Mouse (Mus musculus): Measurements from ENCODE around the gene Saxo1.

Saxo1 gene

DNA sequence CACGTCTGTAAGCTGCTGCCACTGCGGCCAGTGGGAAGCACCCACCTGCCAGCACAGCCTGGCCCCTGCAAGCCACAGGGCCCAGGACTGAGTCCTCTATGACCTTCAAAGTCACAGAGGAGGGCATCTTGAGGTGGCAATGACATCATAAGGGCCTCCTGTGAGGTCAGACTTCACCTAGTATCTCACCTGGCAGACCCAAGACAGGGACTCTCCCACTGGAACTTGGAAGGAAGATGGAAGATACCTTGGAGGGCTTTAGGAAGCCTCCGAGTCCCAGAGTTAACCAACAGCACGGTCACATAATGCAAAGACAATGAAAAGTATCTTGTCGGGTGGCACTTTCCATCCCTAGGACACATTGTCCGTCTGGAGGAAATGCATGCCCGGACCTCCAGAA lies at the start of gene Saxo1:
Saxo1 (minus strand) TSS at position 101 of the 400 bp plus-strand sequence.
- no peak for DNase-seq (ENCODE audit: low read depth, low spot score)

DNA sequence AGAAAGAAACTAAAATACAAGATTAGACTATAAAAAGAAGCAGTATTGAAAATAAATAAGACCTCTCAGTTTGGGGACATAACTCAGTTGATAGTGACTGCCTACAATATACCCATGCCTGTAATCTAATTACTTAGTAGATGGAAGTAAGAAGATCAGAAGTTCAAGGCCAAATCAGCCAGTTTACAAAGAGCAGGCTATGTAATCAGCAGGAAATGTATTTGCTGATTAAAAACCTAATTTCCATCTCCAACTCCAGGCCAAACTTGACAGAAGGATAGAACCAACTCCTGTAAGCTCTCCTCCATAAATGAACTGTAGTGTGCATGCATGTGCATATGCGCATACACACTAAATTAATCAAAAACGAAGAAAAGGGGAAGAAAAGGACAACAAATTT lies 33.2 kb upstream of the Saxo1 start:
- DNase-seq (ENCODE audit: low read depth, low spot score): no peak

DNA sequence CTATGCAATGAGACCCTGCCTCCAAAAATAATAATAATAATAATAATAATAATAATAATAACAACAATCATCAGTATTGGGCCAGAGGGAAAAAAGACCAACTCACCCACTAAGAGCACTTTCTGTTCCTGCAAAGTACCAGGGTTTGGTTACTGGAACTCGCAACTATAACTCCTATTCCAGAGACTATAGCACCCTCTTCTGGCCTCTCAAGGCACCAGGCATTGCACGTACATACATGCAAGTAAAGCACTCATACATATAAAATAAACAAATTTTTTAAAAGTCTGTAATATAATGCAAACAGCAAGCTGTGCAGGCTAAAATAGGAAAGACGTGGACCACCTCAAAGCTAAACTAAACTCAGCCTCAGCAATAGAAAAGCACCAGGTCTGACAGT lies 30.1 kb upstream of the Saxo1 start:
- DNase-seq (ENCODE audit: low read depth, low spot score): no peak

DNA sequence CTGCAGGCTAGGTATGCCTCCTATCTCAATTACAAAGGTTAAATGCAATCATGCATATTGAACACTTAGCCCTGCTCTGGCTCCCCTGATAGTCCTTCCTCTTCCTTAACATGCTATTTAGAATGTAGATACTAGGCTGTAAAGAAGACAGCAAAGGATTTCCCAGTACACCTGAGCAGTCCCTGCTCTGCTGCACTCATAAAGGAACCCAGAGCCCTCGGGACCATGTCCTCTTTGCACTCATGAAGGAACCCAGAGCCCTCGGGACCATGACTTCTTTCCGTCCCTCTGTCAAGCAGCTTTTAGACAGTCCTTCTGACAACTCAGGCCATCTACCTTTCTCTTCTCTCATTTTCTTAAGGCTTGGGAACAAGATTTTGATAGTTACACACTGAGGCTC lies 22.5 kb upstream of the Saxo1 start:
- no peak for DNase-seq (ENCODE audit: low read depth, low spot score)

DNA sequence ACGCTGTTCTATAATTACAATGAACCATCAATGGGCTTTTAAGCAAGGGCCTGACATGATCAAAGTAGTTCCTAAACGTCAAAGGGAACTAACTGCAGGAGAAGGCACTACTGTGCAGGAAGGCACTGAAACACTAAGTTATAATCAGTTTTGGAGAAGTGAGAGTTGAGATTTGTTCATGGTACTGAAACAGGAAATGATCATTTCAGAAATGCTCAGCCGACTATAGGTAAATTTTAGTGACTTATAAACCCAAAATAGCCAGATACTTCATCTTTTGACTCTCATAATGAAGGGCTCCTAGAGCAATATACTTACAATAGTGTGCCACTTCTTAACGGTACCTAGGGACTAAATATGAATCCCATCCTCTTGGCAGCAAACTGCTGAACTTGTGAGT lies 21.9 kb upstream of the Saxo1 start:
- DNase-seq (ENCODE audit: low read depth, low spot score): no peak

DNA sequence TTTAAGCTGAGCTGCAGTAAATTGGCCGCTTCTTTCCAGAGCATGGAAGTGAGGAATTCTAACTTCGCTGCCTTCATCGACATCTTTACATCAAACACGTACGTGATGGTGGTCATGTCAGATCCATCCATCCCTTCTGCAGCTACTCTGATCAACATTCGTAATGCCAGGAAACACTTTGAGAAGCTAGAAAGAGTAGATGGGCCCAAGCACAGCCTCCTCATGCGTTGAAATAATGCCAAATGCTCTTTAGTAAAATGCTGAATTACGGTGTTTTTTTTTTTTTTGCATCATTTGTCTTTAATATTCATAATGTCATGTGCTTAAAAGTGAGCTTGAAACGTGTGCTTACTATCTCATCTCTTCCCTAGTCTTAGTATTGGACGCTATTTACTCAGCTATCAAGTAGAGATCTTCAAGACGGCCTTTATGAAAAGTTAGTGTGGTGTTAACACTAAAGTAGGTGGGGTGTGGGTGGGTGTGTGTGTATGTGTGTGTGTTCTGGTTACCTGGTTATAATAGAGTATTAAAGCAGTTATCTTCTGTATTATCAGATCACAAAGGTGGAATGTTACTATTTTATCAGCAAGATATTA lies 18.6 kb upstream of the Saxo1 start:
- DNase-seq (ENCODE audit: low read depth, low spot score): no peak

DNA sequence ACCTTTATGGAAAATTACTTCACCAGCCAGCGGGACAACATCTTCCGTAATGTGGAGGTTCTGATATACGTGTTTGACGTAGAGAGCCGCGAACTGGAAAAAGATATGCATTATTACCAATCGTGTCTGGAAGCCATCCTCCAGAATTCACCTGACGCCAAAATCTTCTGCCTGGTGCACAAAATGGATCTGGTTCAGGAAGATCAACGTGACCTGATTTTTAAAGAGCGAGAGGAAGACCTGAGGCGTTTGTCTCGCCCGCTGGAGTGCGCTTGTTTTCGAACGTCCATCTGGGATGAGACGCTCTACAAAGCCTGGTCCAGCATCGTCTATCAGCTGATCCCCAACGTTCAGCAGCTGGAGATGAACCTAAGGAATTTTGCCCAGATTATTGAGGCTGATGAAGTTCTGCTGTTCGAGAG lies 18.0 kb upstream of the Saxo1 start:
- peak; percentile 26 for DNase-seq (ENCODE audit: low read depth, low spot score)

DNA sequence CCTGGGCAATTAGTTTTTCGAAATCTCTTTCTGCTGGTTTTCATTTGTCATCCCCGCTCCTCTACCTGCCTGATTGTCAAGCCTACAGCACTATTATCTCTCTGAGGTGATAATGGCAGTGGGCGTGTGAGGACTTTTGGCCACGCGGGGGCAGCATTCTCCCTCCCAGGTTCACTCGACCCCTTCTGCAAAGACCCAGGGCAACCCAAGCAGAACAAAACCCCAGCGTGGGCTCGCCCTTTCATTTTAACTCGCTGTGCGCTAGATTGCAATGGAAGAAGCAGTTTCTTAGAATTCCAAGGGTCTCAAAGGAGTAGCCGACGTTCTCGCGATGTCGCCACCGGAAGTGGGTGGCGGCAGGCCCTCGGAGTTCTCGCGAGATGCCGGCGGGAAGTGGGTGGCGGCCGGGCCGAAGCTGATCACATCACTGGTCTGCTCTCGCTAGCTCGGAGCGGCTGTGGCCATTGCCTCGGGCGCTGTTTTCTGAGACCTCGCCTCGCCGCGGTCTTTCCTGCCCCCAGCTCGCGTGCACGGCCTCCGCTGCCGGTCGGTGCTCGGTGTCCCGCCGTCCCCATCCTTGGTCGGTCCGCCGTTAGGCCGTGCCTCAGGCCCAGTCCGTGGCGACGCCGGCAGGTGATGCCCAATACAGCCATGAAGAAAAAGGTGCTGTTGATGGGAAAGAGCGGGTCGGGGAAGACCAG lies 17.3 kb upstream of the Saxo1 start, which contains the start of gene Rraga:
Rraga (plus strand) TSS at position 386 of the 701 bp plus-strand sequence.
- DNase-seq (ENCODE audit: low read depth, low spot score): peak; percentile 91

DNA sequence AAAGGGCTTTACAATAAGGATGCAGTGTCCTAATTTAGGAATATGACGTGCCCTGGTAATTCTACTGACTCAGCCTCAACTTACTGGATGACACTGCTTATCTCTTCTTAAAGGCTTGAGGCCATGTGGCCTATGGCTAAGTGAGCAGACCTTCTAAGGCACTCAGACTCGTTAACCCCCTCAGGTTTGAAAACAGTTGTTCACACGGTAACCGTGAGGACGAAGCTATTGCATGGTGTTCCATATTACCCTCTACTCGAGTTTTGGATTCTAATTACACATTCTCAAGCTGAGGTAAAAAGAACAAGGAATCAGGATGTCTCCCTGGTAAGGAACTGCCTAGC lies 16.8 kb upstream of the Saxo1 start:
- DNase-seq (ENCODE audit: low read depth, low spot score): no peak

DNA sequence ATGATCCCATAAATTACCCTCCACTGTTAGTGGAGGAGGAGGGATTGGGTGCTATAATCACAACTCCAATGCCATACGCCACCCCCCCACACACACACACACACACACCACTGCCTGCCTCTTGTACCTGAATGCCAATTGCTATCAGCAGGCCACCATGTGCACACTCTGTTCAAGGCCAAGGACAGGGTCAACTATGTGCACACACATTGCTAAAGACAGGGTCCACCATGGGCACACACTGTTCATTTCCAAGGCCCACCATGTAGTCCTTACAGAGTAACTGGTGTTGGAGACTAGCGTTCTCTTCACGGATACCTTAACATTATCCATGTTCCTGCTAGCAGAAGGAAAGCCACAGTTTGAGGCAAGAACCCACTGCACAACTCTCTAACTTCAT lies 2.9 kb upstream of the Saxo1 start:
- no peak for DNase-seq (ENCODE audit: low read depth, low spot score)

DNA sequence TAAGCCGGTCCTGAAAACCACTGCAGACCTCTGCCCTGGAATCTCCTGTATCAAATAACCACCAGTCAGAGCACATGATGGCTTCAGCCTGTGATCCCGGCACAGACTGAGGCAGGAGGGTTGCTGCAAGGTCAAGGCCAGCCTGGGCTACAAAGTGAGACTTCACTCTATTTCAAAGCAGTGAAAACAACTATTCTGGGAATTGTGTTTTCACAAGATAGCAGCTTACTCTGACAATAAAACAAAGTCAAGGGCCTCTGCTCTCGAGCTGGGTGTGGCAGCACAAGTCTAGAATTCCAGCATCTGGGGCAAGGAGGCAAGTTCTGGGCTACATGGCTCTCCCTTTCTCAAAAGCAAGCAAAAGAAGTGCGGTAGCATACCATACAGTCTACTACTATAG lies 878 bp upstream of the Saxo1 start:
- DNase-seq (ENCODE audit: low read depth, low spot score): no peak

DNA sequence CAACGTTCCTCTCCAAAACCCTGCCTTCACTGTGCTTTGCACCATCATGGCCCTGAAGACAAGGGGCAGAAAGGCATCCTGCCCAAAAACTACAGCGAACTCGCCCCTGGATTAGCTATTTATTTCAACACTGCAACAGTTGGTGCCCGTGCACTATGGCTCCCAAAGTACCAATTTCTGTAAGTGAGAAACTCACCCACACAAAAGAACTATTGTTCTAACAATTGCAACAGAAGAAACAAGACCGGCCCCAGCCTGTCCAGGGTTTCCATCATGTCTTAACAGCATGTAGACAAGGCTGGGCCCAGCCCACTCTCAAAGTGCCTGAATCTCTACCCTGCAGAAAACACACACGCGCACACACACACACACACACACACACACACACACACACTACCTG lies 757 bp downstream of the Saxo1 start:
- DNase-seq (ENCODE audit: low read depth, low spot score): no peak

DNA sequence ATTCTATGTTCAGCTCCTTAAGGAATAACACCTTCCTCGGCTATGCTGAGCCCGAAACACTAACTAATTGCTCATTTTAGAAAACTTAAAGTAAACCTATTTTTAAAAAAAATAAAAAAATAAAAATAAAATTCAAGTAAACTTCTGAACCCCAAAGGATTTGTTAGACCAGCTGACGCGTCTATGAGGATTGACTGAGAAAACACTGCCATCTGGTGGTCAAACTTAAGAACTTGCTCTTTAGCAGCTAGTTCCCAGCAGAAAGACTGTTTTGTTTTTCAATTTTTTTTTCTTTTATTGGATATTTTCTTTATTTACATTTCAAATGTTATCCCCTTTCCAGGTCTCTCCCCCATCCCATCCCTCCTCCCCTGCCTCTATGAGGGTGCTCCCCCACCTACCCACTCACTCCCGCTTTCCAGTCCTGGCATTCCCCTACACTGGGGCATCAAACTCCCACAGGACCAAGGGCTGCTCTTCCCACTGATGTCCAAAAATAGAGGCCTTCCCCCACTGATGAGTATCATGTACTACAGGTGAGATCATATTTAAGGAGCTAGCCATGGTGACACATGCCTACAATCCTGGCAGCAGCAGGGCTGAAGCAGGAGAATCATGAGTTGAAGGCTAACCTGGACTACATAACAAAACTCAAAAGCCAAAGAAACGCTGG lies 3.0 kb downstream of the Saxo1 start:
- peak; percentile 39 for DNase-seq (ENCODE audit: low read depth, low spot score)

DNA sequence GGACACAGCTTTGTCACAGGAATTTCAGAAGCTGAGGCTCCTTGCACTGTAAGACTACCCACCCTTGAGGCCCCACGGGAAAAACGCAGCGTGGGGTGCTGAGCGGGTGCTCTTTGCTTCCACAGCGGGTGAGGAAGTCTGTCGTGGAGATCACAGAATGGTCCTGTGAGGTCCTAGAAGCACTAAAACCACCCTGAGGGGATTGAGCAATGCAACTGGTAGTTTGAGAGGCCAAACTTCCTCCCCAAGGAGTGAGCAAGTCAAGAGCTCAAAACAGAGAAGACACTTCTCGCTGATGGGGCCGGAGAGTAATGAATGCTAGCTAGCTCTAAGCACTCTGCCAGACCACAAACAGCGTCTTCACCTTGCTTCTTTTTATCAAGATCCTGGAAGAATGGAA lies 9.8 kb downstream of the Saxo1 start:
- no peak for DNase-seq (ENCODE audit: low read depth, low spot score)

DNA sequence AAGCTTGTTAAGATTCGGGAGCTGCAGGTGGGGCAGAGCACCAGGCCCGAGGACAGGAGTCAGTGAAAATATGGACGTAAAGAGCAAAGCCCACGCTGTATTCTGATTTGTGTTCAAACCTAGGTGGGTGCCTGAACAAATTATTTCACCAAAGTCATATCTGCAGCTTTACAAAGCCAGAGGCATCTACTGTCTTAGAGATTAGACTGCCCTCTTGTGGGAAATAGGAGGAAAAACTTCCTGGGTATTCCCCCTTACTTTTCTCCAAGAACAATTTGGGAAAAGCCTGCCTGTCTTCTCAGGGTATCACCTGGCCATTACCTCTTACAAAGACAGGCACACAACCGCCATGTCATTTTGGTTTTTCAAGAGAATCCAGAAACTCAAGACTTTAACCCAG lies 12.5 kb downstream of the Saxo1 start:
- DNase-seq (ENCODE audit: low read depth, low spot score): peak; percentile 16

DNA sequence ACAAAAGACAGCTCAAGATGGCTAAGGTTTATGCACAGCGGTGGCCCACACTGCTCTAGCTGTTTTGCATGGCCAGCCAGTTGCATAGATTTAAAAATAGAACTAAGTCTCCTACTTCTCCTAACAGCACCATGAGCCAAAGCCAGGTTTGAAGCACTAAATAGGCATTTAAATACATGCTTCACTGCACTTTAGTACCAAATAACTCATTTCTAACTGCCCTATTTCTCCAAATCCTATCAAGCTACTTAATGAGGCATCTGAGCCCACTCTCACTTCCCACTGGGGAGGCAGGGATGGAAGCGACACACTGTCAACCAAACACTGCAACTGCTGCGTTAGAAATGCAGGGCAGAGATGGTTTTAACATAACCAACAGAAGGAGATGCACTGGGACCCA lies 14.1 kb downstream of the Saxo1 start:
- DNase-seq (ENCODE audit: low read depth, low spot score): no peak

DNA sequence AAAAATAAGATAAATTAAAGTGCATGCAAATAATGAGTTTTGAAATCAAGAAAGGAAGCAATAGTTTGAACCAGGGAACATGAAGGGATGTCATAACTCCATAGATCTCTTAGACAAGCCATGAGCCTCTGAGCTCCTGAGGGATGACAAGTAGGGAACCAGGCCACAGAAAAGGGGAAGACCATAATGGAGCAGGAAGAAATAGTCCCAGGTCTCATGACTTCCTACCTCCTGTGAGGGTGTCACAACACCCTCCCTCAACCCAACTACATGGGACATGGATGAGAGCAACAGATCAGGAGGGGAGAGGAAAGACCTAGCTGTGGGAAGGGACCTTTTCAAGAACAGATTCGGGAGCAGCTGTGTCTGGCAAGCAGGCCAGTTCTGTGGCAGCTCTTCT lies 16.6 kb downstream of the Saxo1 start:
- DNase-seq (ENCODE audit: low read depth, low spot score): no peak

DNA sequence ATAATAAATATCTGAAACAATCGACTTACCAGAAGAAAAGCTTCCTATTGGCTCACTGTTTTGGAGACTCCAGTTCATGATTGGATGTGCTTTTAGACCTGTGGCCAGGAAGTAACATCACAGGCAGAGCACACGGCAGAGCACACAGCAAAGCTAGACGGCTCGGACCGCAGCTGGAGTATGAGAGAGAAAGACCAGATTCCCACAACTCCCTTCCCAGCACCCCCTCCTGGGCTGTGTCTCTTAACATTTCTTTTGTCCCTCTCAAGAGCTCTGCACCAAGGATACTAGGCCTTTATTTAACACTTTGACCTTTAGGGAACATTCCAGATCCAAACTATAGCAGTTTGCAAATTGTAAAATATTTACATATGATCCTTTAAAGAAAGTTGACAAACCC lies 19.2 kb downstream of the Saxo1 start:
- DNase-seq (ENCODE audit: low read depth, low spot score): no peak

DNA sequence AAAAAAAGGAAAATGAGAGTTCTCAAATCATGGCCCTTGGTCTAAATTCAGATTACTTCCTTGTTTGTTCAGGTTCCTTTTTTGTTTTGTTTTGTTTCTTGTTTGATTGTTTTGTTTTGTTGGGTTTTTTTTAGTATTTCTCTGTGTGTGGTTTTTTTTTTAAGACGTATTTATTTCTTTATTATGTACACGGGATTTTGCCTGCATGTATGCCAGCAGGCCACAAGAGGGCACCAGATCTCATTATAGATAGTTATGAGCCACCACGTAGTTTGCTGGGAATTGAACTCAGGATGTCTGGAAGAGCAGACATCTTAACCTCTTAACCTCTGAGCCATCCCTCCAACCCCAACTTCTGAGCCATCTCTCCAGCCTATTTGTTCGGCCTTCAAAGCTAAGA lies 20.2 kb downstream of the Saxo1 start:
- no peak for DNase-seq (ENCODE audit: low read depth, low spot score)

DNA sequence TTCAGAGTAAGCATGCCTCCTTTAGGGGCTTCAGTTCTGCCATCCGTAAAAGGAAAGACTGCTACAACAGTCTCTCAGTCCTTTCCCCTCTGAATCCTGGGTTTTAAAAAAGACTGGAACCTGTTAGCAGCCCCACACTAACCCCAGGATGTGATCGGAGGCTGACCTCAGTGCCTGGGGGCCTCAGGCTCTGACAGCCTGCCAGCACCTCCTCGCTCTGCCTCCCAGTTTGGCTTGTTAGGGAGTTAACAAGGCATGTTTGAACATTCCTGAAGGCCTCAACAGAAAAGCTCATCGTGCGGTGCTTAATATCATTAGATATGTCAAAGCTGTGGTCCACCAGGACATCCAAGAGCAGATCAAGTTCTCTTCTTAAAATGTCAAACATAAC lies 24.0 kb downstream of the Saxo1 start:
- no peak for DNase-seq (ENCODE audit: low read depth, low spot score)

DNA sequence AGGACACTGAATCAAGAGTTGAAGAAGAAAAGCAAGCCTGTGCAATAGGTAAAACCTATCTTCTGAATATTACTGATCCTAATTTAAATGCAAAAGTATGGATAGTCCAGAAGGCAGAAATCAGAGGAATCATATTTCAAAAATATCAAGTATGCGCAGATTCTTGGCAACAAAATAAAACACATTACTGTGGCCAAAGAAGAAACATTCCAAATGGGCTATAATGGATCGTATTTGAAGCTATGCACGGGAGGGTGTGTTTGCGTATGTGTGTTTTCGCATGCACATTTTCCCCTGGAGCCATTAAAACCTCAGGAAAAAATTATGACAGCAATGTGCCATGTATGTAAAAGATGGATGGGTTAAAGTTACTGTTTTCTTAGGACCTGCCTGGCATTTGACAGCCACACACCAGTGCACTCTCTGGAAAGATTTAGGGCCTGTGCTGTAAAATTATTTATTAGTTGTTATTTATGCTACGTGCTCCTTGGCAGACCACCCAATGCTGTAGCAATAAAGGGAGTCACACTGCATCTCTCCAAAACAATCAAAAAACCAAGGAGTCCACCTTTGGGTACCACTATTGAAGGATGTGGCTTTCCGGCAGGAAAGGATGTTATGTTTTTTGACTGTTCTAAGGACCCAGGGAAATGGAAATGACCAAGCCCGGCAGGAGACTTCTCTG lies 24.6 kb downstream of the Saxo1 start:
- DNase-seq (ENCODE audit: low read depth, low spot score): no peak

DNA sequence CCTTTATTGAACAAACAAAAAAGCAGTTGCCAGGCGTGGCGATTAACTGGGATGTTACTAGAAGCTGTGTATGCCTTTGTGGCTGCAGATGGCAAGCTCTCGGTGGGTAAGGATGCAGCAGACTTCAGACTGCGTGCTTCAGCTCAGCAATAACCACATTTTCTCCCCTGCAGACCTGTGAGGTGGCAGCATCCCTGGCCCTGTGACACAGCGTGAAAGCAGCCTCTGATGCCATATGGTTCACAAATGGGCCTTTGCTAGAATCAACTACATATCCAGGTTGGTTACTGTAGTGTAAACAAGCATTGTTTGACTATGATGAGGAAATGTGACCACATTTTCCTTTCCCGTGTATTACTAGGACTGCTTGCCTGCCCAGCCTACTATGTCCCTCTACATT lies 29.0 kb downstream of the Saxo1 start:
- no peak for DNase-seq (ENCODE audit: low read depth, low spot score)

All from embryo, embryonic 11.5 days (tissue).